ENCODE assay signal across 9 mouse cellular contexts in the genomic region with DNA sequence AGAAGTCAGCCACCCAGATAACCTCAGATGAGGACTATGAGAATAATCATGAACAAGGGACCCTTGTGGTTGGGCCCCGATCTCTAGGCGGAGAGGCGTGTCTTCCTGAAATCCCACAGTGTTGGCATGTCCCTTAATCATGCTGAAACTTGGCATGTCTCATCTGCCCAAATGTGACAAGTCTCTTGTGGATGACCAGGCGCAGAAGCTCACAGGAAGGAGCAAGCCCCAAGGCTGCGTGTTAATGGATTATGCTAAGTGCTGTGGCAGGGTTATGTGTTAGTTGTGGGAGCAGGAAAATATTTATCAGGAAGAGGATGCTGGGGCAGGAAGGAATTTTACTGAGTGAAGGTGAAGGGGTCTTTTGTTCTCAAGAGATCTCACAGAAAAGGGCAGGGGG.
A peak's percentile ranks its signal among the peaks of the same experiment; 100 is the strongest.
DNase-seq lines count a peak whose midpoint lies in the region; ATAC-seq and TF ChIP-seq lines count a peak whose summit lies in the region.
"Had no signal": no experiment of that assay in that cellular context is flagged by ENCODE, and none has a peak within 500 bp of the region (broad histone marks: within the 10 kb centered on the region; RNA-seq: fewer than 3 reads in every experiment).

No protein-coding gene starts in this region.

- intact Hi-C loops in gastrocnemius, postnatal 36 days (cut with DNase I) = no loop called here

- H3K27me3 ChIP-seq in midbrain, embryonic 15.5 days (replicated peaks) = no peaks in the 10 kb centered on the region
- no peaks in the 10 kb centered on the region for H3K27me3 ChIP-seq in midbrain, embryonic 16.5 days (ENCODE audit: control insufficient read depth, insufficient read depth, low read depth, low read length)
- no peaks in the 10 kb centered on the region for H3K27me3 ChIP-seq in kidney, embryonic 16.5 days (ENCODE audit: insufficient read depth, low read length)
- H3K27me3 ChIP-seq in stomach, postnatal 0 days (ENCODE audit: control insufficient read depth, insufficient read depth, low read length) = no peaks in the 10 kb centered on the region

- ATAC-seq in midbrain, embryonic 15.5 days (replicated peaks) = no peak
- no peak for ATAC-seq in midbrain, embryonic 16.5 days
- ATAC-seq in kidney, embryonic 16.5 days (ENCODE audit: low FRiP score, low TSS enrichment) = peak; percentile 52; the same call in 1 of the 2 replicates
- ATAC-seq in stomach, postnatal 0 days (ENCODE audit: low FRiP score, low TSS enrichment) = no peak

- H3K9me3 ChIP-seq in midbrain, embryonic 15.5 days = no peaks in the 10 kb centered on the region
- H3K9me3 ChIP-seq in midbrain, embryonic 16.5 days (replicated peaks; ENCODE audit: control insufficient read depth, low read length, poor library complexity, severe bottlenecking) = no peaks in the 10 kb centered on the region
- no peaks in the 10 kb centered on the region for H3K9me3 ChIP-seq in kidney, embryonic 16.5 days (ENCODE audit: low read length)
- H3K9me3 ChIP-seq in stomach, postnatal 0 days (ENCODE audit: control insufficient read depth, low read length) = no peaks in the 10 kb centered on the region

- peak; percentile 91 for DNase-seq in heart, adult 11 months
- no peak for DNase-seq in heart, adult 8-10 months (ENCODE audit: low spot score)
- DNase-seq in stomach, postnatal 0 days (ENCODE audit: low spot score) = no peak
- no peak for DNase-seq in frontal cortex, adult 2 months (ENCODE audit: extremely low spot score in 1 of 2, low spot score in 1 of 2)
- DNase-seq in gastrocnemius, postnatal 36 days = no peak
- DNase-seq: cerebellum, adult 8-10 months had no signal

- TF ChIP-seq EP300 in stomach, postnatal 0 days (optimal IDR thresholded peaks at IDR 0.05) = no peak

- peaks cover 14% of the 10 kb centered on the region for H3K4me1 ChIP-seq in midbrain, embryonic 15.5 days
- peaks cover 16% of the 10 kb centered on the region for H3K4me1 ChIP-seq in midbrain, embryonic 16.5 days (ENCODE audit: control insufficient read depth, insufficient read depth, low read length)
- H3K4me1 ChIP-seq in kidney, embryonic 16.5 days (ENCODE audit: insufficient read depth, low read length) = peaks cover 22% of the 10 kb centered on the region
- 0 out of 2 replicates have a peak, but pooled peaks cover 2% of the 10 kb centered on the region for H3K4me1 ChIP-seq in stomach, postnatal 0 days (replicated peaks; ENCODE audit: control insufficient read depth, insufficient read depth)

- H3K36me3 ChIP-seq in midbrain, embryonic 15.5 days (replicated peaks) = no peaks in the 10 kb centered on the region
- no peaks in the 10 kb centered on the region for H3K36me3 ChIP-seq in midbrain, embryonic 16.5 days (ENCODE audit: control insufficient read depth, insufficient read depth, low read length)
- 0 out of 2 replicates have a peak, but pooled peaks cover 3% of the 10 kb centered on the region for H3K36me3 ChIP-seq in kidney, embryonic 16.5 days (ENCODE audit: insufficient read depth, low read length)
- H3K36me3 ChIP-seq in stomach, postnatal 0 days (ENCODE audit: control insufficient read depth, insufficient read depth, low read length) = no peaks in the 10 kb centered on the region

- H3K27ac ChIP-seq in midbrain, embryonic 15.5 days = peak overlapping the region; percentile 26; the same call in 1 of the 2 replicates
- no peak overlapping the region for H3K27ac ChIP-seq in midbrain, embryonic 16.5 days (ENCODE audit: low read length)
- H3K27ac ChIP-seq in kidney, embryonic 16.5 days (ENCODE audit: low read length) = peak overlapping the region; percentile 80
- H3K27ac ChIP-seq in stomach, postnatal 0 days (replicated peaks) = peak overlapping the region; percentile 67; the same call in 1 of the 2 replicates

- H3K4me3 ChIP-seq in midbrain, embryonic 15.5 days = no peak overlapping the region
- no peak overlapping the region for H3K4me3 ChIP-seq in midbrain, embryonic 16.5 days (ENCODE audit: low read depth, low read length)
- H3K4me3 ChIP-seq in kidney, embryonic 16.5 days (ENCODE audit: low read length) = no peak overlapping the region
- H3K4me3 ChIP-seq in stomach, postnatal 0 days (ENCODE audit: low read depth, low read length) = no peak overlapping the region

- H3K9ac ChIP-seq in midbrain, embryonic 15.5 days = no peak overlapping the region
- no peak overlapping the region for H3K9ac ChIP-seq in midbrain, embryonic 16.5 days (ENCODE audit: low read depth, low read length)
- no peak overlapping the region for H3K9ac ChIP-seq in kidney, embryonic 16.5 days (replicated peaks; ENCODE audit: low read length)
- H3K9ac ChIP-seq in stomach, postnatal 0 days (ENCODE audit: low read length) = no peak overlapping the region

- H3K4me2 ChIP-seq in midbrain, embryonic 15.5 days = no peak overlapping the region
- no peak overlapping the region for H3K4me2 ChIP-seq in midbrain, embryonic 16.5 days (ENCODE audit: low read length)
- H3K4me2 ChIP-seq in kidney, embryonic 16.5 days (replicated peaks; ENCODE audit: low read depth, low read length) = no peak overlapping the region
- no peak overlapping the region for H3K4me2 ChIP-seq in stomach, postnatal 0 days (replicated peaks; ENCODE audit: low read depth)

- 67% methylated on average over 5 of the region's 5 CpGs for WGBS in midbrain, embryonic 15.5 days
- WGBS in midbrain, embryonic 16.5 days = 67% methylated on average over 5 of the region's 5 CpGs
- WGBS in kidney, embryonic 16.5 days = 58% methylated on average over 5 of the region's 5 CpGs
- 68% methylated on average over 5 of the region's 5 CpGs for WGBS in stomach, postnatal 0 days

- no peak for TF ChIP-seq CTCF in stomach, postnatal 0 days (IDR thresholded peaks at IDR 0.05; ENCODE audit: low read depth)
